Mouse (Mus musculus): ENCODE results near the gene Nrp1.
A peak's percentile ranks its signal among the peaks of the same experiment; 100 is the strongest.

Gene Nrp1

GRCm38 (mm10) chr8:128551421-128552139 is 193.2 kb downstream of the Nrp1 start:
- peak; percentile 62 for DNase-seq (ENCODE audit: extremely low spot score, low spot score)

Data from neural tube, embryonic 10.5 days (tissue).